Mouse (Mus musculus): ENCODE measurements around the gene Nadsyn1. TPM values are rescaled to one million over a fixed set of nuclear protein-coding genes. Genes with fewer than 3 reads are reported as not detected.
A peak's percentile ranks its signal among the peaks of the same experiment; 100 is the strongest.

Gene Nadsyn1
- total RNA-seq, 2 experiments from 2014 or later: 3.7 to 4.6 TPM

DNA sequence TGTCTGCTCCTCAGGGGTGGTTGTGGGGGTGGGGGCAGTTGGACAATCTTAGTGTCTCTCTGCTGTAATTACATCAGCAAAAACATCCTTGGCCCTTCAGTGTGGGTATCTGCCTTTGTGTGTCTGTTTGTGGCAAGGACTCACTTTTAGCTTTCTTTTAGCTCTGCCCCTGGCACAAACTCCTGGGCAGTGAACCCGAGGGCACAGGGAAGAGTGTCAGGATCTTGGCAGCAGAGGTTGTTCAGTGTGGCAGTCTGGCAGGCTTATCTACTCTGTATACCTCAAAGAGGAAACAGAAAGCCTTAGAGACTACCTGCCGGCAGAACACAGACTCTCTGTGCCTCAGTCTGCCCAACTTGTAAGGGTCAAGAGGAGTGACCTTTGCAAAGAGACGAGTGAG is 65.0 kb downstream of the Nadsyn1 start:
- Histone ChIP-seq H3K27ac (no peak overlapping the region), H3K4me3 (no peak overlapping the region)
- no peak for TF ChIP-seq CTCF (IDR thresholded peaks at IDR 0.05)
- peak; percentile 13 for DNase-seq
- intact Hi-C loops (cut with DNase I): no loop called here

DNA sequence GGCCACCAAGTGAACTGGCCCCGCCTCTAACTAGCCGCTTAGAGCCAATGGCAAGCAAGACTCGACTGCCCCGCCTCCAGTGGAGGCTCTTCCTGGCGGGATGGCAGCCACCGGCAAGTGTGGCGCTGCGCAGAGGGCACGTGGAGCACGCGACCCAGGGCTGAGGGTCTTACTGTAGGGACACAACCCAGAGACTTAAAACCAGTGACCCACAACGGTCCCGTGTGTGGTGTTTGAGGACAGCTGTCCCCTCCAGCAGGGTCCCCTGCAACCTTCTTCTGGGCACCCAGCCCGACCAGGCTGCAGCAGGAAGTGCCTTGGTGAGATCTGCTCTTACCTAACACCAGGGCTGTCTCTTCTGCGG is 65.6 kb downstream of the Nadsyn1 start:
- DNase-seq: peak; percentile 89

DNA sequence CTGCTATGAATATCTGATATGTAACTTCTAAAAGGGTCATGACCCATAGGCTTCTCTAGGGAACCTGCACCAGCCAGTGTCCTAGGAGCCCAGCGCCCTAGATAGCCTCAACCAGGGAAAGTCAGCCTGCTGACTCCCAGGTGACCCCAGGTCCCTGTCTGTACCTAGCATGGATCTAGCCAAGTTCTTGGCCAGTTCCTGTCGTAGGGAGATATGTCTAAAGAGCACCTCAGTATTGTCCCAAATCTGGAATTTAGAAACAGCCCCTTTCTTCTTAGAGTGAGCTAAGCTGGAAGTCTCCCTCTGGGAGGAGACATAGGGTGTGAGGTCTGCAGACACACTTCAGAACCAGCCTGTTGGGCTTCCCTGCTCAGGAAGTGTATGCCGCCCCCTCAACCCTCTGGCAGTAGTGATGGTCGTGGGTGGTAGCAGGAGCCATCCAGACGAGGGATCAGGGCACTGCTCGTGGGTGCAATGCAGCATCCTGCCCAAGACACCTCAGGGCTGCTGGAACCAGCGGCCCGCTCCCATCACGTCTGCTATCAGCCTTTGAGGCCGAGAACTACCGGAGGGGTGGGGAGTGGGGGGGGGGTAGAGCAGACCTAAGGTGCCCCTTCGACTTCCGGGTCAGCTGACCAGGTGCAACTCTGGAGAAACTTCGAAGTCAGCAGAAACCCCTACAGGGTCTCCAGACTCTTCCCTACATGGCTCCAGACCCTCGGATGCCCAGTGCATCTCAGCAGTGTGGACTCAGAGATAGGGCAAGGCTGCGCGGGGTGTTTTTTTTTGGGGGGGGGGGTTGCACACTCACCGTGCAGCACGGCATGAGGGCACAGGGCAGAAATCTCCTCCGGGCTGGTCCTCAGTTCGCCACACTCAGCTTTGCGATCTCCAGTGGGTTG is 66.3 kb downstream of the Nadsyn1 start, which contains the start of gene Osbpl5:
Gene Osbpl5, minus strand, starts transcription at position 861 of the 902 bp plus-strand sequence.
- no peak for TF ChIP-seq CTCF (IDR thresholded peaks at IDR 0.05)
- intact Hi-C loops (cut with DNase I): no loop called here
- H3K4me3 ChIP-seq: peak within 1 kb of the TSS; percentile 68
- H3K27ac ChIP-seq: peak within 1 kb of the TSS; percentile 53; the same call in 1 of the 2 replicates
- DNase-seq: peak; percentile 23

More for the DNA sequence above, 65.6 kb downstream of the Nadsyn1 start:
- Histone ChIP-seq H3K4me3 (peak overlapping the region; percentile 68), H3K27ac (peak overlapping the region; percentile 53; the same call in 1 of the 2 replicates)
- intact Hi-C loops (cut with DNase I): no loop called here
- TF ChIP-seq CTCF (IDR thresholded peaks at IDR 0.05): peak; percentile 15; the same call in 1 of the 2 replicates

DNA sequence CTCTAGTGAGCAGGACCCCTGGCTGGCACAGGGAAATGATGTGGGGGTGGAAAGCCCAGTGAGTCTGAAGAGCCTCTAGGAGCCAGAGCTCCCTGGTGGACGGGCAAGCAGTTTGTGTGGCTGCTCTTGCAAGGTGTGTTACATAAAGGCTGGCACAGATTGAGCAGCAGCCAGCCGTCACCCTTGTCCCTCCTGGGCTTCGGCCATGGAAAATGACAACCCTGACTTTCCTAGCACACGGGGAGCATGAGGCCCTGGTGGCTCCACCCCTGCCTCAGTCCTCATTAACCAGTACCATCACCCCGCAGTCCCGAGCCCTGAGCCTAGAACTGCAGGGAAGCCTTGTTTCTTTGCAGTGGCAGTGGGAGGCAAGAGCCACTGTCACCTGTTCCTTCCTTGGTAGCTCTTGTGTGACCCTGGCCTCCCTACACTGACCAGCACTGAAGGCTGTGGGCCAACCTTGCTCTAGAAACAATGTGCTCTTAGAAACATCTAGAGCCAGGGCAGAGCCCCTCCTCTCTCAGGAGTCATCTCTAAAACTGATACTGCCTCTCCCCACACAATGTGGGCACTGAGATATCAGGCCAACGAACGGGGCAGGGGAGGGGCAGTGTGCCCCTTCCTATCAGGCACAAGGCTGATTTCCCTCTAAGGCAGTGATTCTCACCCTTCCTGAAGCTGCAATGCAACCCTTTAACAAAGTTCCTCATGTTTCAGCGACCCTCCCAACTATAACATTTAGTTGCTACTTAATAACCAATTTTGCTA is 67.1 kb downstream of the Nadsyn1 start:
- Histone ChIP-seq H3K4me3 (no peak overlapping the region), H3K27ac (no peak overlapping the region)
- no peak for TF ChIP-seq CTCF (IDR thresholded peaks at IDR 0.05)
- intact Hi-C loops (cut with DNase I): no loop called here
- DNase-seq: peak; percentile 29

GRCm38 (mm10) chr7:143753990-143754715 is 68.5 kb downstream of the Nadsyn1 start:
- Histone ChIP-seq H3K4me3 (no peak overlapping the region), H3K27ac (no peak overlapping the region)
- peak; percentile 86 for TF ChIP-seq CTCF (IDR thresholded peaks at IDR 0.05)
- DNase-seq: peak; percentile 81
- intact Hi-C loops (cut with DNase I): no loop called here

DNA sequence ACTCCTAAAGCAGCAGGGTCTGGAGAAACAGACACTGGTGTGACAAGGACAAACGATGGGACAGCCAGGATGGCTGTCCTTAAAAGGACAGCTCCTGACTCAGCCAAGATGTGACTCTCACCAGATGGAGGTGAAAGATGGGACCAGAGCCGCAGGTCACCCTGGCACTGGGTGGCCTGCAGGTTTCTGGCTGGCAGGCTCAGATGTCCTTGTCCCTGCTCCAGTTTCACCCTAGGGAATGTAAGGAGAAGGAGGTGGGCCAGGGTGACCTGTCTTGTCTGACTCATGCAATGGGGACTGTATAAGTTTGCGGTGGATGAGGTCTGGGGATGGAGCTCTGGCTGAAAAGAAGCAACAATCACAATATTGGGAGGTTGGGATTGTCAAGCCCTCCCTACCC is 70.0 kb downstream of the Nadsyn1 start:
- intact Hi-C loops (cut with DNase I): no loop called here
- peak; percentile 15 for DNase-seq
- TF ChIP-seq CTCF (IDR thresholded peaks at IDR 0.05): no peak
- H3K4me3 ChIP-seq: no peak overlapping the region
- no peak overlapping the region for H3K27ac ChIP-seq

- no peak for DNase-seq
- TF ChIP-seq CTCF (IDR thresholded peaks at IDR 0.05): no peak
- Histone ChIP-seq H3K27ac (no peak overlapping the region), H3K4me3 (no peak overlapping the region)
- intact Hi-C loops (cut with DNase I): no loop called here
Measured at GRCm38 (mm10) chr7:143752056-143752455, 70.6 kb downstream of the Nadsyn1 start.

DNA sequence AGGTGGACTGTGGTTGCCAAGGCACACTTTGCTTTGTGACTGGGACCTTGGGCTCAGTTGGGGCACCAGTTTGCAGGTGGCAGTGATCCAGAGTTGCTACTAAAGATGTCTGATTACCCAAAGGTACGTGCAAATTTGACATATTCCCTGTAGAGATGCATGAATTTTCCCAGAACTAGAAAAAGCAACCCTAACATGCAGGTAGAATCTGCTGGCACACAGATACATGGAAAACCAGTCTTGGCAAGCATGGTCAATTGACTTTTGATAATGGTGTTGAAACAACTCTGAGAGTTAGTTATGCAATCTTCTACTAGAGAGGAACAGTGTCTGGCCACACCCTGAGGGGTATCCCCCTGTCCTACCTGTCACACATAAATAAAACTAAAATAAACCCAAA is 71.3 kb downstream of the Nadsyn1 start:
- no peak for TF ChIP-seq CTCF (IDR thresholded peaks at IDR 0.05)
- Histone ChIP-seq H3K27ac (no peak overlapping the region), H3K4me3 (no peak overlapping the region)
- peak; percentile 6 for DNase-seq
- intact Hi-C loops (cut with DNase I): no loop called here

- H3K4me3 ChIP-seq: no peak overlapping the region
- no peak overlapping the region for H3K27ac ChIP-seq
- no peak for TF ChIP-seq CTCF (IDR thresholded peaks at IDR 0.05)
- intact Hi-C loops (cut with DNase I): loop anchor here (5.0 kb wide), 1 partner anchor 162 kb away; no protein-coding TSS in a partner anchor
- DNase-seq: peak; percentile 5
Measured at GRCm38 (mm10) chr7:143749045-143749444, 73.6 kb downstream of the Nadsyn1 start.

- TF ChIP-seq CTCF (IDR thresholded peaks at IDR 0.05): peak; percentile 92
- 0 out of 2 replicates have a peak overlapping the region, but pooled peaks have one; percentile 49 for H3K27ac ChIP-seq
- intact Hi-C loops (cut with DNase I): loop anchor here (1.0 to 5.0 kb wide), 3 partner anchors 16 to 161 kb away; no protein-coding TSS in a partner anchor
- peak overlapping the region; percentile 45 for H3K4me3 ChIP-seq
- DNase-seq: peak; percentile 90
Measured at GRCm38 (mm10) chr7:143748041-143748868, 74.4 kb downstream of the Nadsyn1 start.

Small RNA genes within 50 kb of the gene (microRNA-seq; reads per million reads assigned to microRNA genes)
- not detected for gene Gm22064

Other genes starting within 250 kb of the Nadsyn1 start
- gene Cars, start 222.8 kb downstream of the Nadsyn1 start, total RNA-seq (2021): 10 to 100 TPM; 37.2 to 42.3 TPM
- under 1 TPM; 0.17 to 0.23 TPM for gene Tnfrsf26, start 194.1 kb downstream of the Nadsyn1 start, total RNA-seq (2021)
- gene Tnfrsf22, start 173.2 kb downstream of the Nadsyn1 start, total RNA-seq (2021): 1 to 10 TPM in 1 of 2 experiments, under 1 TPM in 1; 0.97 to 2.1 TPM
- 1 to 10 TPM; 3.0 to 4.1 TPM for gene Tnfrsf23, start 137.0 kb downstream of the Nadsyn1 start, total RNA-seq (2021)
- gene Osbpl5, start 65.9 kb downstream of the Nadsyn1 start, total RNA-seq (2021): 10 to 100 TPM; 12.7 to 18.4 TPM
- 1 to 10 TPM in 1 of 2 experiments, under 1 TPM in 1; 0.26 to 1.3 TPM for gene Mrgprg, start 55.9 kb downstream of the Nadsyn1 start, total RNA-seq (2021)
- under 1 TPM; 0.43 to 0.84 TPM for gene Mrgpre, start 38.3 kb downstream of the Nadsyn1 start, total RNA-seq (2021)
- gene Dhcr7, start 296 bp upstream of the Nadsyn1 start, total RNA-seq (2021): 1 to 10 TPM; 4.2 to 7.6 TPM
- not detected for gene Gm498, start 44.0 kb upstream of the Nadsyn1 start, total RNA-seq (2021)
- under 1 TPM; 0.08 to 0.14 TPM for gene Shank2, start 179.1 kb upstream of the Nadsyn1 start, total RNA-seq (2021)

Measured in gastrocnemius, adult 2 months (tissue).